Mouse (Mus musculus): ENCODE results near the gene Catsper4. TPM values are rescaled to one million over a fixed set of nuclear protein-coding genes. Genes with fewer than 3 reads are reported as not detected.

Catsper4 gene
- polyA plus RNA-seq, 1 experiment from 2014 or later, result not detected

DNA sequence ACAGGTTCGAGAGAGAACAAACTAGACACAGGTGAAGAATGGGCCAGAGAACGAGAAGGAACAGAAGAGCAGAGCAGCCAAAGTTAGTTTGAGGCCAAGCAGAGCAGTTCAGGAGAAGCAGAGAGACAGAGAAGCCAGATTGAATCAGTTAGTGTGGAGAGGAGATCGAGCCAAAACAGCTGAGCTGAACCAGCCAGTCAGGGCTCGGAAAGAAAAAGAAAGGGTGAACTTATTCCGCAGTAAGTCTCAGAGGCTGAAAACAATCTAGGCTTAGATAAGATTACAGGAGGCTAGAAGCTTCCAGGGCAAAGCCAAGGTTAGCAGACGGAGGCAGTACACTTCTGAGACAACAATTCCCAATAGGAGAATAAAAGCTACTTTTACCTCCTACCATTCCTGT, 62.2 kb downstream of the Catsper4 start:
- peaks cover 2% of the 10 kb centered on the region; the same call in 1 of the 2 replicates for H3K36me3 ChIP-seq (ENCODE audit: control insufficient read depth, insufficient read depth, low read length)
- no peak overlapping the region for H3K4me2 ChIP-seq (ENCODE audit: low read length)
- H3K4me3 ChIP-seq (ENCODE audit: low read length), result no peak overlapping the region
- WGBS, result 85% methylated on average over 6 of the region's 6 CpGs
- no peaks in the 10 kb centered on the region for H3K27me3 ChIP-seq (replicated peaks; ENCODE audit: control insufficient read depth, insufficient read depth, low read length)
- no peak overlapping the region for H3K27ac ChIP-seq (ENCODE audit: low read depth, low read length)
- no peak overlapping the region for H3K9ac ChIP-seq (ENCODE audit: low read depth, low read length)
- H3K4me1 ChIP-seq (ENCODE audit: control insufficient read depth, insufficient read depth, low read depth, low read length), result no peaks in the 10 kb centered on the region
- H3K9me3 ChIP-seq (ENCODE audit: control insufficient read depth, low read length), result no peaks in the 10 kb centered on the region
- no peak for ATAC-seq

DNA sequence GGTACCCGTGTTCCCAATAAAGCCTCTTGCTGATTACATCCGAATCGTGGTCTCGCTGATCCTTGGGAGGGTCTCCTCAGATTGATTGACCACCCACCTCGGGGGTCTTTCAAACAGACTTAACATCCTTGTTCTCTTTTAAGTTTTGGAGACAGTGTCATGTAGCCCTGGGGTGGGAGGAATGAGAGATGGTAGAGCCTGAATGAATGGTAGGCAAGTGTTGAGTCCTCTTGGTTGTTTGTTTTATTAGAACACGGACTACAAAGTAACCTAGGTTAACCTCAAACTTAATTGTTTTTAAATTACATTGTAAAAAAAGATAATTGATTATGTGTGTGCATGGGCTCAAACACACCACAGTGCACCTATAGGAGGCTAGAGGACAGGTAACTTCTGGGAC, 62.6 kb downstream of the Catsper4 start:
- no peak for ATAC-seq
- WGBS, result 96% methylated on average over 5 of the region's 6 CpGs
- H3K9ac ChIP-seq (ENCODE audit: low read depth, low read length), result no peak overlapping the region

More for the DNA sequence above, 62.6 kb downstream of the Catsper4 start:
- no peak overlapping the region for H3K4me3 ChIP-seq (ENCODE audit: low read length)
- peaks cover 2% of the 10 kb centered on the region; the same call in 1 of the 2 replicates for H3K36me3 ChIP-seq (ENCODE audit: control insufficient read depth, insufficient read depth, low read length)
- H3K4me1 ChIP-seq (ENCODE audit: control insufficient read depth, insufficient read depth, low read depth, low read length), result no peaks in the 10 kb centered on the region
- no peaks in the 10 kb centered on the region for H3K9me3 ChIP-seq (ENCODE audit: control insufficient read depth, low read length)
- no peak overlapping the region for H3K27ac ChIP-seq (ENCODE audit: low read depth, low read length)
- no peak overlapping the region for H3K4me2 ChIP-seq (ENCODE audit: low read length)
- no peaks in the 10 kb centered on the region for H3K27me3 ChIP-seq (replicated peaks; ENCODE audit: control insufficient read depth, insufficient read depth, low read length)

Other genes starting within 250 kb of the Catsper4 start
- gene Dhdds, start 226.5 kb downstream of the Catsper4 start, polyA plus RNA-seq (2015; fragmentation: Nextera tagmentation; extraction: Ambion mirVana), result 49.7 and 49.8 TPM in 2 replicates
- gene Lin28a, start 208.5 kb downstream of the Catsper4 start, polyA plus RNA-seq (2015; fragmentation: Nextera tagmentation; extraction: Ambion mirVana), result 0.16 and 0.35 TPM in 2 replicates
- not detected in 2 replicates for gene Zfp683, start 173.5 kb downstream of the Catsper4 start, polyA plus RNA-seq (2015; fragmentation: Nextera tagmentation; extraction: Ambion mirVana)
- gene Crybg2, start 166.6 kb downstream of the Catsper4 start, polyA plus RNA-seq (2015; fragmentation: Nextera tagmentation; extraction: Ambion mirVana), result 3.7 and 5.3 TPM in 2 replicates
- 1.5 and 1.8 TPM in 2 replicates for gene Cd52, start 132.3 kb downstream of the Catsper4 start, polyA plus RNA-seq (2015; fragmentation: Nextera tagmentation; extraction: Ambion mirVana)
- 21.3 and 21.5 TPM in 2 replicates for gene Ubxn11, start 124.8 kb downstream of the Catsper4 start, polyA plus RNA-seq (2015; fragmentation: Nextera tagmentation; extraction: Ambion mirVana)
- gene Sh3bgrl3, start 98.6 kb downstream of the Catsper4 start, polyA plus RNA-seq (2015; fragmentation: Nextera tagmentation; extraction: Ambion mirVana), result 467 and 509 TPM in 2 replicates
- 17.6 and 18.0 TPM in 2 replicates for gene Cep85, start 40.3 kb downstream of the Catsper4 start, polyA plus RNA-seq (2015; fragmentation: Nextera tagmentation; extraction: Ambion mirVana)
- not detected in 2 replicates for gene Gm7534, start 24.4 kb downstream of the Catsper4 start, polyA plus RNA-seq (2015; fragmentation: Nextera tagmentation; extraction: Ambion mirVana)
- gene Cnksr1, start 11.0 kb upstream of the Catsper4 start, polyA plus RNA-seq (2015; fragmentation: Nextera tagmentation; extraction: Ambion mirVana), result 0.10 and 0.21 TPM in 2 replicates
- gene E130218I03Rik, start 16.3 kb upstream of the Catsper4 start, polyA plus RNA-seq (2015; fragmentation: Nextera tagmentation; extraction: Ambion mirVana), result 0.50 and 0.60 TPM in 2 replicates
- gene Zfp593, start 18.2 kb upstream of the Catsper4 start, polyA plus RNA-seq (2015; fragmentation: Nextera tagmentation; extraction: Ambion mirVana), result 13.3 and 14.7 TPM in 2 replicates
- 0.94 and 1.1 TPM in 2 replicates for gene Gm30191, start 19.6 kb upstream of the Catsper4 start, polyA plus RNA-seq (2015; fragmentation: Nextera tagmentation; extraction: Ambion mirVana)
- gene Grrp1, start 26.7 kb upstream of the Catsper4 start, polyA plus RNA-seq (2015; fragmentation: Nextera tagmentation; extraction: Ambion mirVana), result 15.7 and 16.9 TPM in 2 replicates
- gene Pdik1l, start 60.5 kb upstream of the Catsper4 start, polyA plus RNA-seq (2015; fragmentation: Nextera tagmentation; extraction: Ambion mirVana), result 32.5 and 36.1 TPM in 2 replicates
- 0.76 and 1.2 TPM in 2 replicates for gene Trim63, start 87.7 kb upstream of the Catsper4 start, polyA plus RNA-seq (2015; fragmentation: Nextera tagmentation; extraction: Ambion mirVana)
- 0.17 and 0.25 TPM in 2 replicates for gene Slc30a2, start 115.8 kb upstream of the Catsper4 start, polyA plus RNA-seq (2015; fragmentation: Nextera tagmentation; extraction: Ambion mirVana)
- 0.65 and 0.66 TPM in 2 replicates for gene Extl1, start 156.5 kb upstream of the Catsper4 start, polyA plus RNA-seq (2015; fragmentation: Nextera tagmentation; extraction: Ambion mirVana)
- 7.8 and 8.5 TPM in 2 replicates for gene Pafah2, start 168.9 kb upstream of the Catsper4 start, polyA plus RNA-seq (2015; fragmentation: Nextera tagmentation; extraction: Ambion mirVana)
- gene Stmn1, start 240.9 kb upstream of the Catsper4 start, polyA plus RNA-seq (2015; fragmentation: Nextera tagmentation; extraction: Ambion mirVana), result 5,655 and 5,657 TPM in 2 replicates

All from hindbrain, embryonic 16.5 days (tissue).